Mouse (Mus musculus) forebrain, embryonic 16.5 days (tissue): ENCODE measurements at regions not wholly inside any gene's neighbourhood (a gene's known extent, or its start where the extent isn't known, plus 50 kb on each side); places are given as distances from the start of the nearest gene placed in this dataset.
A peak's percentile ranks its signal among the peaks of the same experiment; 100 is the strongest.
"Not testable (repeated sequence)": the region's sequence is repeated elsewhere in the genome, so short reads cannot be mapped to it uniquely, and the experiment has no call there.

Experiments used
- ATAC-seq: fragments of 200-750 bp; cut with Nextera tagmentation; 2 replicates; pipeline ENCODE4 v1.8.0; 2017; ENCODE audit warnings: mild to moderate bottlenecking, moderate library complexity
- H3K27ac ChIP-seq: fragments of 300-500 bp; sonication (generic); 2 replicates; pipeline ENCODE4 v1.5.1; 2014; ENCODE audit warnings: low read length, control low read depth
- H3K27me3 ChIP-seq: fragments of 300-500 bp; sonication (generic); replicated peaks from 2 replicates; pipeline ENCODE4 v1.6.1; 2014; ENCODE audit warnings: low read length; ENCODE audit not compliant: control insufficient read depth, insufficient read depth
- H3K36me3 ChIP-seq: fragments of 300-500 bp; sonication (generic); 2 replicates; pipeline ENCODE4 v1.6.1; 2014; ENCODE audit not compliant: control insufficient read depth, insufficient read depth
- H3K4me1 ChIP-seq: fragments of 300-500 bp; sonication (generic); replicated peaks from 2 replicates; pipeline ENCODE4 v1.6.1; 2014; ENCODE audit warnings: low read length; ENCODE audit not compliant: control insufficient read depth, insufficient read depth
- H3K4me2 ChIP-seq: fragments of 300-500 bp; sonication (generic); 2 replicates; pipeline ENCODE4 v1.6.1; 2014; ENCODE audit warnings: mild to moderate bottlenecking, low read length, control low read depth
- H3K4me3 ChIP-seq: fragments of 300-500 bp; sonication (generic); replicated peaks from 2 replicates; pipeline ENCODE4 v1.5.1; 2014; ENCODE audit warnings: mild to moderate bottlenecking, low read length, control low read depth
- H3K9ac ChIP-seq: fragments of 300-500 bp; sonication (generic); replicated peaks from 2 replicates; pipeline ENCODE4 v1.6.1; 2014; ENCODE audit warnings: low read depth, low read length, control low read depth
- H3K9me3 ChIP-seq: fragments of 300-500 bp; sonication (generic); 2 replicates; pipeline ENCODE4 v1.6.1; 2016; ENCODE audit warnings: low read length; ENCODE audit not compliant: control insufficient read depth
- whole genome bisulfite sequencing: fragments of 180-500 bp; shearing (Covaris S2); extraction: QIAGEN DNeasy Blood & Tissue Kit; methylation state at CpG from one replicate; pipeline ENCODE4 v1.1.7; 2014; 5-methylcytosine and 5-hydroxymethylcytosine counted together

GRCm38 (mm10) chr19:33010886-33011446 is 253.7 kb downstream of the Pten start:
- Histone ChIP-seq H3K4me2 (no peak overlapping the region), H3K4me3 (no peak overlapping the region), H3K9me3 (no peaks in the 10 kb centered on the region), H3K4me1 (no peaks in the 10 kb centered on the region), H3K9ac (no peak overlapping the region), H3K27me3 (no peaks in the 10 kb centered on the region), H3K27ac (no peak overlapping the region), H3K36me3 (no peaks in the 10 kb centered on the region)
- 53% methylated on average over 11 of the region's 11 CpGs for WGBS
- peak; percentile 38; the same call in 1 of the 2 replicates for ATAC-seq

- ATAC-seq, H3K4me1 ChIP-seq, H3K4me2 ChIP-seq, H3K27me3 ChIP-seq, H3K9ac ChIP-seq, H3K36me3 ChIP-seq, H3K27ac ChIP-seq, H3K9me3 ChIP-seq, H3K4me3 ChIP-seq: not testable (repeated sequence)
- 87% methylated on average over 9 of the region's 9 CpGs for WGBS
Measured at GRCm38 (mm10) chr19:33014879-33015278, 257.6 kb downstream of the Pten start.

- ATAC-seq, result no peak
- Histone ChIP-seq H3K4me3 (no peak overlapping the region), H3K4me2 (no peak overlapping the region), H3K27me3 (no peaks in the 10 kb centered on the region), H3K27ac (no peak overlapping the region), H3K9ac (no peak overlapping the region), H3K9me3 (no peaks in the 10 kb centered on the region), H3K4me1 (no peaks in the 10 kb centered on the region), H3K36me3 (no peaks in the 10 kb centered on the region)
- WGBS, result 88% methylated on average over 3 of the region's 3 CpGs
Measured at GRCm38 (mm10) chr19:33021161-33021560, 263.9 kb downstream of the Pten start.

GRCm38 (mm10) chr19:33022839-33023428 is 265.6 kb downstream of the Pten start:
- Histone ChIP-seq H3K4me1 (no peaks in the 10 kb centered on the region), H3K27ac (no peak overlapping the region), H3K4me3 (no peak overlapping the region), H3K9ac (no peak overlapping the region), H3K9me3 (no peaks in the 10 kb centered on the region), H3K4me2 (no peak overlapping the region), H3K36me3 (no peaks in the 10 kb centered on the region), H3K27me3 (no peaks in the 10 kb centered on the region)
- WGBS, result 93% methylated on average over 2 of the region's 2 CpGs
- no peak for ATAC-seq

GRCm38 (mm10) chr19:33029688-33030444 is 272.6 kb downstream of the Pten start:
- no peaks in the 10 kb centered on the region for H3K36me3 ChIP-seq
- no peaks in the 10 kb centered on the region for H3K4me1 ChIP-seq
- H3K27me3 ChIP-seq, result no peaks in the 10 kb centered on the region
- ATAC-seq, result no peak
- no peak overlapping the region for H3K4me2 ChIP-seq
- no peaks in the 10 kb centered on the region for H3K9me3 ChIP-seq
- H3K4me3 ChIP-seq, result no peak overlapping the region
- no peak overlapping the region for H3K9ac ChIP-seq
- H3K27ac ChIP-seq, result no peak overlapping the region
- whole genome bisulfite sequencing, result 73% methylated on average over 5 of the region's 5 CpGs

GRCm38 (mm10) chr19:33040512-33040911 is 283.2 kb downstream of the Pten start:
- Histone ChIP-seq H3K4me3 (no peak overlapping the region), H3K36me3 (no peaks in the 10 kb centered on the region), H3K27me3 (no peaks in the 10 kb centered on the region), H3K4me1 (no peaks in the 10 kb centered on the region), H3K9ac (no peak overlapping the region), H3K9me3 (no peaks in the 10 kb centered on the region), H3K27ac (no peak overlapping the region), H3K4me2 (no peak overlapping the region)
- WGBS, result 68% methylated on average over 5 of the region's 5 CpGs
- ATAC-seq, result no peak

- Histone ChIP-seq H3K27ac (no peak overlapping the region), H3K4me2 (no peak overlapping the region), H3K9me3 (no peaks in the 10 kb centered on the region), H3K4me1 (no peaks in the 10 kb centered on the region), H3K9ac (no peak overlapping the region), H3K27me3 (no peaks in the 10 kb centered on the region), H3K36me3 (no peaks in the 10 kb centered on the region), H3K4me3 (no peak overlapping the region)
- no peak for ATAC-seq
- WGBS, result 82% methylated on average over 6 of the region's 6 CpGs
Measured at GRCm38 (mm10) chr19:33040991-33041390, 283.7 kb downstream of the Pten start.

- Histone ChIP-seq H3K9me3 (no peaks in the 10 kb centered on the region), H3K4me2 (no peak overlapping the region), H3K4me3 (no peak overlapping the region), H3K27me3 (no peaks in the 10 kb centered on the region), H3K4me1 (no peaks in the 10 kb centered on the region), H3K36me3 (no peaks in the 10 kb centered on the region), H3K27ac (no peak overlapping the region), H3K9ac (no peak overlapping the region)
- no peak for ATAC-seq
- 81% methylated on average over 2 of the region's 2 CpGs for WGBS
Measured at GRCm38 (mm10) chr19:33042760-33043159, 285.5 kb downstream of the Pten start.

- 71% methylated on average over 3 of the region's 3 CpGs for WGBS
- no peak overlapping the region for H3K27ac ChIP-seq
- no peak overlapping the region for H3K4me2 ChIP-seq
- no peaks in the 10 kb centered on the region for H3K9me3 ChIP-seq
- no peaks in the 10 kb centered on the region for H3K27me3 ChIP-seq
- H3K4me3 ChIP-seq, result no peak overlapping the region
- no peaks in the 10 kb centered on the region for H3K4me1 ChIP-seq
- no peak overlapping the region for H3K9ac ChIP-seq
- H3K36me3 ChIP-seq, result no peaks in the 10 kb centered on the region
- no peak for ATAC-seq
Measured at GRCm38 (mm10) chr19:33043696-33044095, 286.4 kb downstream of the Pten start.
